Mouse (Mus musculus): Measurements from ENCODE around the gene Sec16a. TPM values are rescaled to one million over a fixed set of nuclear protein-coding genes. Genes with fewer than 3 reads are reported as not detected.

Gene Sec16a
- polyA plus RNA-seq, 1 experiment from 2014 or later, result 33.7 TPM

GRCm38 (mm10) chr2:26441261-26441660 is 3.8 kb downstream of the Sec16a start:
- Histone ChIP-seq H3K4me3 (ENCODE audit: low read depth, low read length) (no peak overlapping the region), H3K9ac (ENCODE audit: low read length) (no peak overlapping the region), H3K27me3 (replicated peaks; ENCODE audit: control insufficient read depth, insufficient read depth, low read length) (no peaks in the 10 kb centered on the region), H3K36me3 (ENCODE audit: control insufficient read depth, insufficient read depth, low read length) (peaks cover 53% of the 10 kb centered on the region), H3K4me2 (ENCODE audit: low read length) (no peak overlapping the region), H3K27ac (ENCODE audit: low read depth) (no peak overlapping the region), H3K9me3 (ENCODE audit: control insufficient read depth, low read length) (no peaks in the 10 kb centered on the region), H3K4me1 (replicated peaks; ENCODE audit: control insufficient read depth, insufficient read depth, low read length) (peaks cover 15% of the 10 kb centered on the region)
- 96% methylated on average over 4 of the region's 4 CpGs for WGBS
- DNase-seq (ENCODE audit: low spot score) (no peak), ATAC-seq (replicated peaks; ENCODE audit: low FRiP score, low TSS enrichment, low read depth) (no peak)

GRCm38 (mm10) chr2:26439671-26440070 is 5.3 kb downstream of the Sec16a start:
- Histone ChIP-seq H3K27ac (ENCODE audit: low read depth) (no peak overlapping the region), H3K36me3 (ENCODE audit: control insufficient read depth, insufficient read depth, low read length) (peaks cover 69% of the 10 kb centered on the region), H3K4me1 (replicated peaks; ENCODE audit: control insufficient read depth, insufficient read depth, low read length) (peaks cover 14% of the 10 kb centered on the region; the same call in 1 of the 2 replicates), H3K4me2 (ENCODE audit: low read length) (no peak overlapping the region), H3K9ac (ENCODE audit: low read length) (no peak overlapping the region), H3K4me3 (ENCODE audit: low read depth, low read length) (no peak overlapping the region), H3K9me3 (ENCODE audit: control insufficient read depth, low read length) (no peaks in the 10 kb centered on the region), H3K27me3 (replicated peaks; ENCODE audit: control insufficient read depth, insufficient read depth, low read length) (no peaks in the 10 kb centered on the region)
- DNase-seq (ENCODE audit: low spot score), result no peak
- WGBS, result 93% methylated on average over 6 of the region's 6 CpGs
- ATAC-seq (replicated peaks; ENCODE audit: low FRiP score, low TSS enrichment, low read depth), result no peak

- Histone ChIP-seq H3K27me3 (replicated peaks; ENCODE audit: control insufficient read depth, insufficient read depth, low read length) (no peaks in the 10 kb centered on the region), H3K9me3 (ENCODE audit: control insufficient read depth, low read length) (no peaks in the 10 kb centered on the region), H3K4me2 (ENCODE audit: low read length) (no peak overlapping the region), H3K4me3 (ENCODE audit: low read depth, low read length) (no peak overlapping the region), H3K9ac (ENCODE audit: low read length) (no peak overlapping the region), H3K27ac (ENCODE audit: low read depth) (no peak overlapping the region), H3K4me1 (replicated peaks; ENCODE audit: control insufficient read depth, insufficient read depth, low read length) (0 out of 2 replicates have a peak, but pooled peaks cover 4% of the 10 kb centered on the region), H3K36me3 (ENCODE audit: control insufficient read depth, insufficient read depth, low read length) (peaks cover 82% of the 10 kb centered on the region)
- WGBS, result 92% methylated on average over 7 of the region's 7 CpGs
- DNase-seq (ENCODE audit: low spot score), result no peak
- no peak for ATAC-seq (replicated peaks; ENCODE audit: low FRiP score, low TSS enrichment, low read depth)
These were observed 6.6 kb downstream of the Sec16a start for GRCm38 (mm10) chr2:26438373-26438772.

GRCm38 (mm10) chr2:26437221-26437620 is 7.8 kb downstream of the Sec16a start:
- H3K9me3 ChIP-seq (ENCODE audit: control insufficient read depth, low read length), result no peaks in the 10 kb centered on the region
- H3K27me3 ChIP-seq (replicated peaks; ENCODE audit: control insufficient read depth, insufficient read depth, low read length), result no peaks in the 10 kb centered on the region
- no peak for DNase-seq (ENCODE audit: low spot score)
- no peak for ATAC-seq (replicated peaks; ENCODE audit: low FRiP score, low TSS enrichment, low read depth)
- H3K27ac ChIP-seq (ENCODE audit: low read depth), result no peak overlapping the region
- H3K4me1 ChIP-seq (replicated peaks; ENCODE audit: control insufficient read depth, insufficient read depth, low read length), result no peaks in the 10 kb centered on the region
- H3K4me2 ChIP-seq (ENCODE audit: low read length), result no peak overlapping the region
- H3K36me3 ChIP-seq (ENCODE audit: control insufficient read depth, insufficient read depth, low read length), result peaks cover 93% of the 10 kb centered on the region
- no peak overlapping the region for H3K4me3 ChIP-seq (ENCODE audit: low read depth, low read length)
- WGBS, result 70% methylated on average over 4 of the region's 4 CpGs
- H3K9ac ChIP-seq (ENCODE audit: low read length), result no peak overlapping the region

GRCm38 (mm10) chr2:26434791-26435572 is 10.0 kb downstream of the Sec16a start:
- Histone ChIP-seq H3K36me3 (ENCODE audit: control insufficient read depth, insufficient read depth, low read length) (peaks cover 96% of the 10 kb centered on the region), H3K4me3 (ENCODE audit: low read depth, low read length) (no peak overlapping the region), H3K27ac (ENCODE audit: low read depth) (no peak overlapping the region), H3K9ac (ENCODE audit: low read length) (no peak overlapping the region), H3K4me2 (ENCODE audit: low read length) (no peak overlapping the region), H3K9me3 (ENCODE audit: control insufficient read depth, low read length) (no peaks in the 10 kb centered on the region), H3K4me1 (replicated peaks; ENCODE audit: control insufficient read depth, insufficient read depth, low read length) (no peaks in the 10 kb centered on the region), H3K27me3 (replicated peaks; ENCODE audit: control insufficient read depth, insufficient read depth, low read length) (no peaks in the 10 kb centered on the region)
- 92% methylated on average over 7 of the region's 7 CpGs for WGBS
- no peak for ATAC-seq (replicated peaks; ENCODE audit: low FRiP score, low TSS enrichment, low read depth)
- no peak for DNase-seq (ENCODE audit: low spot score)

- no peak for ATAC-seq (replicated peaks; ENCODE audit: low FRiP score, low TSS enrichment, low read depth)
- 95% methylated on average over 5 of the region's 5 CpGs for WGBS
These were observed 15.2 kb downstream of the Sec16a start for GRCm38 (mm10) chr2:26429851-26430250.

GRCm38 (mm10) chr2:26424541-26424940 is 20.5 kb downstream of the Sec16a start:
- H3K27me3 ChIP-seq (replicated peaks; ENCODE audit: control insufficient read depth, insufficient read depth, low read length), result no peaks in the 10 kb centered on the region
- H3K9ac ChIP-seq (ENCODE audit: low read length), result no peak overlapping the region
- peaks cover 97% of the 10 kb centered on the region for H3K36me3 ChIP-seq (ENCODE audit: control insufficient read depth, insufficient read depth, low read length)
- DNase-seq (ENCODE audit: low spot score) (no peak), ATAC-seq (replicated peaks; ENCODE audit: low FRiP score, low TSS enrichment, low read depth) (no peak)
- H3K9me3 ChIP-seq (ENCODE audit: control insufficient read depth, low read length), result no peaks in the 10 kb centered on the region
- WGBS, result 95% methylated on average over 2 of the region's 2 CpGs
- no peak overlapping the region for H3K4me3 ChIP-seq (ENCODE audit: low read depth, low read length)
- H3K27ac ChIP-seq (ENCODE audit: low read depth), result no peak overlapping the region
- no peak overlapping the region for H3K4me2 ChIP-seq (ENCODE audit: low read length)
- no peaks in the 10 kb centered on the region for H3K4me1 ChIP-seq (replicated peaks; ENCODE audit: control insufficient read depth, insufficient read depth, low read length)

More at GRCm38 (mm10) chr2:26429851-26430250, 15.2 kb downstream of the Sec16a start:
- H3K4me2 ChIP-seq (ENCODE audit: low read length), result no peak overlapping the region
- DNase-seq (ENCODE audit: low spot score), result no peak
- no peak overlapping the region for H3K27ac ChIP-seq (ENCODE audit: low read depth)
- H3K4me1 ChIP-seq (replicated peaks; ENCODE audit: control insufficient read depth, insufficient read depth, low read length), result no peaks in the 10 kb centered on the region
- H3K4me3 ChIP-seq (ENCODE audit: low read depth, low read length), result no peak overlapping the region
- no peak overlapping the region for H3K9ac ChIP-seq (ENCODE audit: low read length)
- no peaks in the 10 kb centered on the region for H3K27me3 ChIP-seq (replicated peaks; ENCODE audit: control insufficient read depth, insufficient read depth, low read length)
- peaks cover 99% of the 10 kb centered on the region for H3K36me3 ChIP-seq (ENCODE audit: control insufficient read depth, insufficient read depth, low read length)
- H3K9me3 ChIP-seq (ENCODE audit: control insufficient read depth, low read length), result no peaks in the 10 kb centered on the region

- H3K27me3 ChIP-seq (replicated peaks; ENCODE audit: control insufficient read depth, insufficient read depth, low read length), result no peaks in the 10 kb centered on the region
- WGBS, result 88% methylated on average over 1 of the region's 1 CpGs
- H3K27ac ChIP-seq (ENCODE audit: low read depth), result no peak overlapping the region
- H3K36me3 ChIP-seq (ENCODE audit: control insufficient read depth, insufficient read depth, low read length), result peaks cover 95% of the 10 kb centered on the region
- no peaks in the 10 kb centered on the region for H3K4me1 ChIP-seq (replicated peaks; ENCODE audit: control insufficient read depth, insufficient read depth, low read length)
- H3K4me2 ChIP-seq (ENCODE audit: low read length), result no peak overlapping the region
- H3K9me3 ChIP-seq (ENCODE audit: control insufficient read depth, low read length), result no peaks in the 10 kb centered on the region
- H3K4me3 ChIP-seq (ENCODE audit: low read depth, low read length), result no peak overlapping the region
- ATAC-seq (replicated peaks; ENCODE audit: low FRiP score, low TSS enrichment, low read depth) (0 out of 2 replicates have a peak, but pooled peaks have one; percentile 40), DNase-seq (ENCODE audit: low spot score) (no peak)
- no peak overlapping the region for H3K9ac ChIP-seq (ENCODE audit: low read length)
These were observed 21.9 kb downstream of the Sec16a start for GRCm38 (mm10) chr2:26423086-26423485.

- Histone ChIP-seq H3K36me3 (ENCODE audit: control insufficient read depth, insufficient read depth, low read length) (peaks cover 91% of the 10 kb centered on the region), H3K9me3 (ENCODE audit: control insufficient read depth, low read length) (no peaks in the 10 kb centered on the region), H3K9ac (ENCODE audit: low read length) (no peak overlapping the region), H3K27me3 (replicated peaks; ENCODE audit: control insufficient read depth, insufficient read depth, low read length) (no peaks in the 10 kb centered on the region), H3K27ac (ENCODE audit: low read depth) (no peak overlapping the region), H3K4me2 (ENCODE audit: low read length) (no peak overlapping the region), H3K4me3 (ENCODE audit: low read depth, low read length) (no peak overlapping the region), H3K4me1 (replicated peaks; ENCODE audit: control insufficient read depth, insufficient read depth, low read length) (no peaks in the 10 kb centered on the region)
- ATAC-seq (replicated peaks; ENCODE audit: low FRiP score, low TSS enrichment, low read depth) (no peak), DNase-seq (ENCODE audit: low spot score) (no peak)
- 94% methylated on average over 2 of the region's 2 CpGs for WGBS
These were observed 23.0 kb downstream of the Sec16a start for GRCm38 (mm10) chr2:26421969-26422368.
